8 mouse cellular contexts compared by ENCODE assay signal in the genomic region with DNA sequence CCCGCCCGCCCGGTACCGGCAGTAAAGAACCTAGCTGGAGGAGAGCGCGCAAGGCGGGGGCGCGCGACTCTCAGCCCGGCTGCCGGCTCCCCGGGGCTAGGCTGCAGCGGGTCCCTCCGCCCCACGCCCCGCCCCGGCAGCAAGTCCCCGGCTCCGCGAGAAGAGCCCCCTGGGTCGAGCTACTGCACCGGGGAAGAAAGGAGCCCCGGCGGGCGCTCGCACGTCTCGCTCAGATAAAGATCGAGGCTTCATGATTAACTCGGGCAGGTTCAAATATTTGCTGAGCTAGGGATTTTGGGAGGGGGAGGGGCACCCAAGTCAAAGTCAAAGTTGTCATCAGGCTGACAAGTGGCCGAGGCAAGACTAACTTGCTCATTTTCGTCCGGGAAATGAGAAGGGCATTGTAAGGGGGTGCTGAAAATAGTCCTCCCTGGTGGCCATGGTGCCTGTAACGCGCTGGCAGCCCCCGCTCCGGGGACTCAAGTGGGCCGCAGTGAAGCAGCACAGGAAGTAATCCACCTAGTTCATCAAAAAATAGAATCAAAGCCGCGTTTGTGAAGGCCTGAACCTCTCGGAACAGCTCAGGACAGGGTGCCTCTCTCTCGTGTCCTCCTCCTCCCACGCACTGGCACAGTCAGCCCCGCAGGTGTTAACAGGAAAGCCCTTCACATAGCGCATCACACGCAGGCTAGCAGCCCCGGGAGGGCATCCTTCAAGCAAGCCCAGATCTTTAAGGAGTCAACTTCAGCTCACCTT.
A peak's percentile ranks its signal among the peaks of the same experiment; 100 is the strongest.
DNase-seq lines count a peak whose midpoint lies in the region; ATAC-seq and TF ChIP-seq lines count a peak whose summit lies in the region.

No protein-coding gene starts in this region.

- peak; percentile 82 for DNase-seq in A20 (ENCODE audit: low read depth, low spot score)
- peak; percentile 73 for DNase-seq in adrenal gland, postnatal 14 days
- DNase-seq in heart, postnatal 14 days = peak; percentile 67 to 68
- DNase-seq in layer of hippocampus, adult 11-12 months (ENCODE audit: low spot score) = peak; percentile 52
- DNase-seq in ovary, adult 18-20 months (ENCODE audit: low spot score) = peak; percentile 48
- peak; percentile 86 for DNase-seq in thymus, adult 2 months

- H3K27me3 ChIP-seq in embryonic facial prominence, embryonic 13.5 days = no peaks in the 10 kb centered on the region
- no peaks in the 10 kb centered on the region for H3K27me3 ChIP-seq in lung, embryonic 15.5 days
- no peaks in the 10 kb centered on the region for H3K27me3 ChIP-seq in thymus, adult 2 months (ENCODE audit: control insufficient read depth, insufficient read depth, low read length)

- peaks cover 4% of the 10 kb centered on the region for H3K36me3 ChIP-seq in embryonic facial prominence, embryonic 13.5 days
- peaks cover 6% of the 10 kb centered on the region for H3K36me3 ChIP-seq in lung, embryonic 15.5 days
- H3K36me3 ChIP-seq in thymus, adult 2 months (ENCODE audit: control insufficient read depth, insufficient read depth, low read length) = peaks cover 8% of the 10 kb centered on the region; the same call in 1 of the 2 replicates

- no peak; the same call in none of the 2 replicates for TF ChIP-seq POLR2A in thymus, adult 2 months (IDR thresholded peaks at IDR 0.05; ENCODE audit: control insufficient read depth, extremely low read depth, insufficient read depth, low read length, poor library complexity)

- peak overlapping the region; percentile 85 for H3K4me2 ChIP-seq in embryonic facial prominence, embryonic 13.5 days
- peak overlapping the region; percentile 79 for H3K4me2 ChIP-seq in lung, embryonic 15.5 days

- H3K4me3 ChIP-seq in embryonic facial prominence, embryonic 13.5 days = peak overlapping the region; percentile 59
- peak overlapping the region; percentile 50 for H3K4me3 ChIP-seq in lung, embryonic 15.5 days
- peak overlapping the region; percentile 52 for H3K4me3 ChIP-seq in thymus, adult 2 months (ENCODE audit: control insufficient read depth, insufficient read depth, low read length)

- ATAC-seq in embryonic facial prominence, embryonic 13.5 days (ENCODE audit: insufficient number of reproducible peaks, insufficient read depth, low FRiP score, low TSS enrichment, low read depth) = peak; percentile 40
- ATAC-seq in lung, embryonic 15.5 days (ENCODE audit: borderline replicate concordance, extremely low read depth, low FRiP score, low TSS enrichment) = peak; percentile 60; the same call in 1 of the 2 replicates

- intact Hi-C loops in heart, postnatal 14 days (cut with DNase I) = loop anchor here (2.0 to 5.0 kb wide), 3 partner anchors 184 to 802 kb away; no protein-coding TSS in a partner anchor

- 2% methylated on average over 48 of the region's 48 CpGs for WGBS in embryonic facial prominence, embryonic 13.5 days
- 2% methylated on average over 48 of the region's 48 CpGs for WGBS in lung, embryonic 15.5 days
- WGBS in thymus, adult 2 months = under 1% methylated on average over 48 of the region's 48 CpGs

- H3K4me1 ChIP-seq in embryonic facial prominence, embryonic 13.5 days = peaks cover 80% of the 10 kb centered on the region
- H3K4me1 ChIP-seq in lung, embryonic 15.5 days = peaks cover 37% of the 10 kb centered on the region
- H3K4me1 ChIP-seq in thymus, adult 2 months (replicated peaks; ENCODE audit: control insufficient read depth, insufficient read depth, low read length) = peaks cover 39% of the 10 kb centered on the region

- no peak for TF ChIP-seq CTCF in thymus, adult 2 months (IDR thresholded peaks at IDR 0.05; ENCODE audit: borderline replicate concordance, control insufficient read depth, extremely low read depth, insufficient read depth, low read length, poor library complexity)

- no peaks in the 10 kb centered on the region for H3K9me3 ChIP-seq in embryonic facial prominence, embryonic 13.5 days
- H3K9me3 ChIP-seq in lung, embryonic 15.5 days = no peaks in the 10 kb centered on the region

- peak overlapping the region; percentile 73 for H3K27ac ChIP-seq in embryonic facial prominence, embryonic 13.5 days
- H3K27ac ChIP-seq in lung, embryonic 15.5 days = peak overlapping the region; percentile 65
- peak overlapping the region; percentile 88 for H3K27ac ChIP-seq in thymus, adult 2 months (ENCODE audit: control insufficient read depth, insufficient read depth, low read length)

- peak overlapping the region; percentile 78 for H3K9ac ChIP-seq in embryonic facial prominence, embryonic 13.5 days
- H3K9ac ChIP-seq in lung, embryonic 15.5 days = peak overlapping the region; percentile 54

Comparison
In these comparisons a context has a peak if more than half of its experiments do, and no peak if none do; other contexts are left out.
1. Peak in every context shown above with its lines: DNase-seq, ATAC-seq, H3K4me3 ChIP-seq and H3K27ac ChIP-seq.